Mouse (Mus musculus) bone marrow macrophage, adult 2 months (primary cell): ENCODE measurements around the gene Smurf2.

Experiments
- CTCF ChIP-seq: IDR thresholded peaks from 2 replicates; pipeline ENCODE4 v1.5.1; 2012; ENCODE audit warnings: low read depth, mild to moderate bottlenecking, low read length, moderate library complexity
- POLR2A ChIP-seq: IDR thresholded peaks from 2 replicates; pipeline ENCODE4 v1.6.1; 2012; ENCODE audit warnings: mild to moderate bottlenecking, low read depth, low read length, borderline replicate concordance

DNA sequence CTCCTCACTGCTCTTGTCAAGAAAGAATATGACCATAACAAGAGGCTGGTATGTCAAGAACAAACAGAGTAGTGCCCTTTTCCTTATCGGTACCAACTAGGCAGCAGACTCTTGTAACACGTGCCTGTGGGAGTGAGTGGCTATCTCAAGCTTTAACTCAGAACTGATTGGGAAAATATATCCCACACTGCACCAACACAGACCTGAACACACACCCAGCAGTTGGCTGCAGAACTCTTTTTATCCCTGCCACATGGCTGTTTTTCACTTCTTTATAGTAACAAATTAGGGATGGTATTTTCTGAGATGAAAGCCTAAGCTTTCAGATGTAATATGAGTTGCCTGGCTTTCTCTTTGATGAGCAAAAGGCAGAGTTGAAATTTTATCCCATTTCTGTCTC is 104.8 kb downstream of the Smurf2 start:
- TF ChIP-seq CTCF (no peak), POLR2A (no peak)
